Mouse (Mus musculus) C2C12 (cell line): ENCODE data around the gene Adgrf5.

ENCODE experiments used
- MAX ChIP-seq: IDR thresholded peaks from one replicate; pipeline ENCODE4 v1.6.1; 2011; ENCODE audit warnings: mild to moderate bottlenecking, control low read depth
- MYOD1 ChIP-seq: IDR thresholded peaks from one replicate; pipeline ENCODE4 v1.6.1; 2011; ENCODE audit warnings: low read depth; ENCODE audit not compliant: control insufficient read depth, insufficient read length
- USF1 ChIP-seq: IDR thresholded peaks from one replicate; pipeline ENCODE4 v1.6.1; 2011; ENCODE audit warnings: low read depth, mild to moderate bottlenecking, control low read depth, moderate library complexity

GRCm38 (mm10) chr17:43477621-43478020 is 117.4 kb downstream of the Adgrf5 start:
- TF ChIP-seq MAX (no peak), MYOD1 (no peak), USF1 (peak; percentile 74)
